Mouse (Mus musculus) gastrocnemius, postnatal 25 days (tissue): ENCODE results near the gene Slc4a11. TPM values are rescaled to one million over a fixed set of nuclear protein-coding genes. Genes with fewer than 3 reads are reported as not detected.
A peak's percentile ranks its signal among the peaks of the same experiment; 100 is the strongest.

Source experiments
- DNase-seq: peaks from one replicate; pipeline ENCODE4 v3.0.0; 2022
- long read RNA-seq, 2 experiments: library from polyadenylated mRNA; stranded (forward); transcript quantifications; one replicate each; pipeline ENCODE4 v2.0.0; 2021
- total RNA-seq, 2 experiments: library from RNA; stranded (reverse); gene quantifications; 1 replicate in 1 of 2; 2 replicates in 1 of 2; pipeline ENCODE4 v1.2.3; 2021

Gene Slc4a11
- total RNA-seq = under 1 TPM in 1 of 2 experiments, not detected in 1; 0.35 TPM
- long read RNA-seq, experiment 1 = 0 reads
- long read RNA-seq, experiment 2 = 0 reads

- peak; percentile 46 for DNase-seq
These were observed at the start of gene Slc4a11 for GRCm38 (mm10) chr2:130697153-130697810. Gene Slc4a11, minus strand, starts transcription at chr2:130697519.

- DNase-seq = no peak
These were observed 46.3 kb upstream of the Slc4a11 start for GRCm38 (mm10) chr2:130743576-130743975.

- no peak for DNase-seq
These were observed 42.8 kb upstream of the Slc4a11 start for GRCm38 (mm10) chr2:130740096-130740495.

- no peak for DNase-seq
These were observed 40.7 kb upstream of the Slc4a11 start for GRCm38 (mm10) chr2:130738019-130738418.

- no peak for DNase-seq
These were observed 38.0 kb upstream of the Slc4a11 start for GRCm38 (mm10) chr2:130735281-130735680.

GRCm38 (mm10) chr2:130733444-130733843, 36.1 kb upstream of the Slc4a11 start:
- DNase-seq = no peak

- DNase-seq = no peak
These were observed 34.5 kb upstream of the Slc4a11 start for GRCm38 (mm10) chr2:130731855-130732254.

GRCm38 (mm10) chr2:130730746-130731145, 33.4 kb upstream of the Slc4a11 start:
- no peak for DNase-seq

GRCm38 (mm10) chr2:130728906-130729585, 31.7 kb upstream of the Slc4a11 start:
- no peak for DNase-seq

- DNase-seq = no peak
These were observed 30.4 kb upstream of the Slc4a11 start for GRCm38 (mm10) chr2:130727752-130728151.

GRCm38 (mm10) chr2:130724369-130724768, 27.1 kb upstream of the Slc4a11 start:
- DNase-seq = no peak

GRCm38 (mm10) chr2:130717951-130718350, 20.6 kb upstream of the Slc4a11 start:
- DNase-seq = no peak

- no peak for DNase-seq
These were observed 9.7 kb upstream of the Slc4a11 start for GRCm38 (mm10) chr2:130707057-130707456.

GRCm38 (mm10) chr2:130706602-130707001, 9.3 kb upstream of the Slc4a11 start:
- DNase-seq = no peak

GRCm38 (mm10) chr2:130705178-130705577, 7.9 kb upstream of the Slc4a11 start:
- no peak for DNase-seq

GRCm38 (mm10) chr2:130704040-130705001, 7.0 kb upstream of the Slc4a11 start:
- no peak for DNase-seq

- DNase-seq = no peak
These were observed 525 bp upstream of the Slc4a11 start for GRCm38 (mm10) chr2:130697821-130698266.

GRCm38 (mm10) chr2:130696700-130697152, 593 bp downstream of the Slc4a11 start:
- no peak for DNase-seq

GRCm38 (mm10) chr2:130693563-130693962, 3.8 kb downstream of the Slc4a11 start:
- DNase-seq = no peak

GRCm38 (mm10) chr2:130689011-130689410, 8.3 kb downstream of the Slc4a11 start:
- no peak for DNase-seq

- no peak for DNase-seq
These were observed 11.9 kb downstream of the Slc4a11 start for GRCm38 (mm10) chr2:130685426-130685825.

- no peak for DNase-seq
These were observed 15.8 kb downstream of the Slc4a11 start for GRCm38 (mm10) chr2:130681531-130681930.
